Mouse (Mus musculus): ENCODE results near the gene Gm13283. TPM values are rescaled to one million over a fixed set of nuclear protein-coding genes. Genes with fewer than 3 reads are reported as not detected.
"Not testable (repeated sequence)": the region's sequence is repeated elsewhere in the genome, so short reads cannot be mapped to it uniquely, and the experiment has no call there.

The Gm13283 gene
- polyA plus RNA-seq, 1 experiment from 2014 or later, result 0.25 TPM

DNA sequence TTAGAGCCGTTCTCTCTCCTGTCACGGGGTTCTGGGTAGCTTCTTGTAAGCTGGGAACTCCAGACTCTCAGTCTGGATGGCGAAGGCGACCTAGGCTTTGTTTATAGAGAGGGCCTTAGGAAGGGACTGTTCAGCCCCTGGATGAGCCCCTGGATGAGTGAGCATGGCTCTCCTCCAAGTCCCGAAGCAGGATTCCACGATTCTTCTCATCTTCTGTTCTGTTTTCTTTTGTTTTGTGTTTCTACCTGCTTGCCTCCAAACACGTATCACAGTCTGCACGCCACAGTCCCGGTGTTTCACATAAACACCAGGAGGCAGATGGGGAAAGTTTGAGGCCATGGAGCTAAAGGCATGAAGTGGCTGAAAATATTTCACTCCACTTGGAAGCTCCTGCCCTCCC, 1.2 kb upstream of the Gm13283 start:
- H3K27ac ChIP-seq (ENCODE audit: low read length); H3K4me2 ChIP-seq (ENCODE audit: low read depth, low read length); ATAC-seq (replicated peaks; ENCODE audit: extremely low read depth, insufficient read depth, low FRiP score); H3K9me3 ChIP-seq (replicated peaks; ENCODE audit: control insufficient read depth, low read length); H3K4me1 ChIP-seq (ENCODE audit: control insufficient read depth, insufficient read depth, low read length); H3K4me3 ChIP-seq (ENCODE audit: low read length); H3K27me3 ChIP-seq (ENCODE audit: control insufficient read depth, insufficient read depth, low read length); H3K36me3 ChIP-seq (ENCODE audit: control insufficient read depth, insufficient read depth); H3K9ac ChIP-seq (ENCODE audit: low read length): not testable (repeated sequence)
- WGBS, result 84% methylated on average over 8 of the region's 9 CpGs

DNA sequence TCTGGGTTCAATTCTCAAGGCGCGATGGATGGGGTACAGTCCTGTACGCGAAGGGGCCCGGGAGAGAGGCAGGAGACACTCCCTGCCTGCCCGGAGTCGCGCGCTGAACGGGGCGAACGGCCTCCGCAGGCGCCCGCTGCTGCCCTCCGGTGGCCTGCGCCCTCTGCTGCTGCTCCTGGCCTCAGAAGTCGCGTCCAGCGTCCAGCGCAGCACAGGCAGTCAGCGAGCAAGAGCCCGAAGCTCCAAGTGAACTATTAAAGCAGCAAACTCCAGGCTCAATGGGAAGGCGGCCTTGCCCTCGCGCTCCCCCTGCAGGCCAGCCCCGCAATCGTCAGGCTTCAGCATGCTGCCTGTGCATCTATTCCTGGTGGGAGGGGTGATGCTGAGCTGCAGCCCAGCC, 512 bp downstream of the Gm13283 start:
- not testable (repeated sequence) for H3K9me3 ChIP-seq (replicated peaks; ENCODE audit: control insufficient read depth, low read length); H3K4me1 ChIP-seq (ENCODE audit: control insufficient read depth, insufficient read depth, low read length); H3K27me3 ChIP-seq (ENCODE audit: control insufficient read depth, insufficient read depth, low read length); H3K36me3 ChIP-seq (ENCODE audit: control insufficient read depth, insufficient read depth); H3K9ac ChIP-seq (ENCODE audit: low read length); ATAC-seq (replicated peaks; ENCODE audit: extremely low read depth, insufficient read depth, low FRiP score)
- under 1% methylated on average over 21 of the region's 28 CpGs for WGBS
- H3K27ac ChIP-seq (ENCODE audit: low read length), result peak overlapping the region; percentile 68
- H3K4me2 ChIP-seq (ENCODE audit: low read depth, low read length), result peak overlapping the region; percentile 49
- H3K4me3 ChIP-seq (ENCODE audit: low read length), result peak overlapping the region; percentile 40

DNA sequence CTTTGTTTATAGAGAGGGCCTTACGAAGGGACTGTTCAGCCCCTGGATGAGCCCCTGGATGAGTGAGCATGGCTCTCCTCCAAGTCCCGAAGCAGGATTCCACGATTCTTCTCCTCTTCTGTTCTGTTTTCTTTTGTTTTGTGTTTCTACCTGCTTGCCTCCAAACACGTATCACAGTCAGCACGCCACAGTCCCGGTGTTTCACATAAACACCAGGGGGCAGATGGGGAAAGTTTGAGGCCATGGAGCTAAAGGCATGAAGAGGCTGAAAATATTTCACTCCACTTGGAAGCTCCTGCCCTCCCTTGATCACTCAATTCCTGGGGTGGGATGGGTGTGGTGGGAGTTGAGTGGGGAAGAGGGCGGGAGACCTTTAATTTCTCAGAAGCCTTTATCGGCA, 1.9 kb downstream of the Gm13283 start:
- H3K27me3 ChIP-seq (ENCODE audit: control insufficient read depth, insufficient read depth, low read length); H3K27ac ChIP-seq (ENCODE audit: low read length); H3K4me3 ChIP-seq (ENCODE audit: low read length); ATAC-seq (replicated peaks; ENCODE audit: extremely low read depth, insufficient read depth, low FRiP score); H3K36me3 ChIP-seq (ENCODE audit: control insufficient read depth, insufficient read depth); H3K9me3 ChIP-seq (replicated peaks; ENCODE audit: control insufficient read depth, low read length); H3K4me2 ChIP-seq (ENCODE audit: low read depth, low read length); H3K9ac ChIP-seq (ENCODE audit: low read length); H3K4me1 ChIP-seq (ENCODE audit: control insufficient read depth, insufficient read depth, low read length): not testable (repeated sequence)
- WGBS, result 60% methylated on average over 6 of the region's 8 CpGs

GRCm38 (mm10) chr4:88762341-88762740, 2.4 kb downstream of the Gm13283 start:
- not testable (repeated sequence) for H3K9ac ChIP-seq (ENCODE audit: low read length); H3K27me3 ChIP-seq (ENCODE audit: control insufficient read depth, insufficient read depth, low read length); H3K9me3 ChIP-seq (replicated peaks; ENCODE audit: control insufficient read depth, low read length); ATAC-seq (replicated peaks; ENCODE audit: extremely low read depth, insufficient read depth, low FRiP score); H3K27ac ChIP-seq (ENCODE audit: low read length); H3K4me3 ChIP-seq (ENCODE audit: low read length); H3K4me1 ChIP-seq (ENCODE audit: control insufficient read depth, insufficient read depth, low read length); H3K36me3 ChIP-seq (ENCODE audit: control insufficient read depth, insufficient read depth)
- H3K4me2 ChIP-seq (ENCODE audit: low read depth, low read length), result peak overlapping the region; percentile 52; the same call in 1 of the 2 replicates
- WGBS, result 55% methylated on average over 8 of the region's 9 CpGs

- 2% methylated on average over 26 of the region's 42 CpGs for WGBS
- H3K36me3 ChIP-seq (ENCODE audit: control insufficient read depth, insufficient read depth); ATAC-seq (replicated peaks; ENCODE audit: extremely low read depth, insufficient read depth, low FRiP score); H3K9me3 ChIP-seq (replicated peaks; ENCODE audit: control insufficient read depth, low read length); H3K27me3 ChIP-seq (ENCODE audit: control insufficient read depth, insufficient read depth, low read length); H3K4me1 ChIP-seq (ENCODE audit: control insufficient read depth, insufficient read depth, low read length): not testable (repeated sequence)
- peak overlapping the region; percentile 38; the same call in 1 of the 2 replicates for H3K9ac ChIP-seq (ENCODE audit: low read length)
- H3K27ac ChIP-seq (ENCODE audit: low read length), result peak overlapping the region; percentile 61
- peak overlapping the region; percentile 32 for H3K4me3 ChIP-seq (ENCODE audit: low read length)
- peak overlapping the region; percentile 53 for H3K4me2 ChIP-seq (ENCODE audit: low read depth, low read length)
These were observed 3.6 kb downstream of the Gm13283 start for GRCm38 (mm10) chr4:88763384-88764018.

DNA sequence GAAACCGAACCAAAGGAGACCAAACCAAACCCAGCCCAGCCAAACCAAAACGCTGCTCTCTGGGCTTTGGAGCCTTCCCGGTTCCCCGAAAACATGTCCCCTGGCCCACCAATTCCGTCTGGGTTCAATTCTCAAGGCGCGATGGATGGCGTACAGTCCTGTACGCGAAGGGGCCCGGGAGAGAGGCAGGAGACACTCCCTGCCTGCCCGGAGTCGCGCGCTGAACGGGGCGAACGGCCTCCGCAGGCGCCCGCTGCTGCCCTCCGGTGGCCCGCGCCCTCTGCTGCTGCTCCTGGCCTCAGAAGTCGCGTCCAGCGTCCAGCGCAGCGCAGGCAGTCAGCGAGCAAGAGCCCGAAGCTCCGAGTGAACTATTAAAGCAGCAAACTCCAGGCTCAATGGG, 13.6 kb downstream of the Gm13283 start, which contains the start of gene Gm13290:
Gm13290 (plus strand) TSS at position 301 of the 400 bp plus-strand sequence.
- not testable (repeated sequence) for H3K4me1 ChIP-seq (ENCODE audit: control insufficient read depth, insufficient read depth, low read length); H3K36me3 ChIP-seq (ENCODE audit: control insufficient read depth, insufficient read depth); H3K4me2 ChIP-seq (ENCODE audit: low read depth, low read length); H3K27ac ChIP-seq (ENCODE audit: low read length); H3K9me3 ChIP-seq (replicated peaks; ENCODE audit: control insufficient read depth, low read length); ATAC-seq (replicated peaks; ENCODE audit: extremely low read depth, insufficient read depth, low FRiP score); H3K9ac ChIP-seq (ENCODE audit: low read length); H3K4me3 ChIP-seq (ENCODE audit: low read length); H3K27me3 ChIP-seq (ENCODE audit: control insufficient read depth, insufficient read depth, low read length)
- WGBS, result no CpG with 5 or more reads among the region's 32 CpGs

GRCm38 (mm10) chr4:88776622-88777021, 16.7 kb downstream of the Gm13283 start, which contains the start of gene Gm13289:
Gm13289 (plus strand) TSS chr4:88776922.
- not testable (repeated sequence) for H3K4me3 ChIP-seq (ENCODE audit: low read length); H3K27me3 ChIP-seq (ENCODE audit: control insufficient read depth, insufficient read depth, low read length); ATAC-seq (replicated peaks; ENCODE audit: extremely low read depth, insufficient read depth, low FRiP score); H3K4me2 ChIP-seq (ENCODE audit: low read depth, low read length); H3K27ac ChIP-seq (ENCODE audit: low read length); H3K9ac ChIP-seq (ENCODE audit: low read length); H3K4me1 ChIP-seq (ENCODE audit: control insufficient read depth, insufficient read depth, low read length); H3K36me3 ChIP-seq (ENCODE audit: control insufficient read depth, insufficient read depth); H3K9me3 ChIP-seq (replicated peaks; ENCODE audit: control insufficient read depth, low read length)
- no CpG with 5 or more reads among the region's 29 CpGs for WGBS

- H3K27ac ChIP-seq (ENCODE audit: low read length); H3K4me1 ChIP-seq (ENCODE audit: control insufficient read depth, insufficient read depth, low read length); H3K9ac ChIP-seq (ENCODE audit: low read length); H3K4me2 ChIP-seq (ENCODE audit: low read depth, low read length); H3K36me3 ChIP-seq (ENCODE audit: control insufficient read depth, insufficient read depth); ATAC-seq (replicated peaks; ENCODE audit: extremely low read depth, insufficient read depth, low FRiP score); H3K4me3 ChIP-seq (ENCODE audit: low read length); H3K27me3 ChIP-seq (ENCODE audit: control insufficient read depth, insufficient read depth, low read length); H3K9me3 ChIP-seq (replicated peaks; ENCODE audit: control insufficient read depth, low read length): not testable (repeated sequence)
- no CpG with 5 or more reads among the region's 29 CpGs for WGBS
These were observed 19.6 kb downstream of the Gm13283 start, which contains the start of gene Gm13272 for GRCm38 (mm10) chr4:88779550-88779949. Gm13272 (plus strand) TSS chr4:88779850.

GRCm38 (mm10) chr4:88780320-88780719, 20.4 kb downstream of the Gm13283 start:
- not testable (repeated sequence) for H3K9ac ChIP-seq (ENCODE audit: low read length); H3K9me3 ChIP-seq (replicated peaks; ENCODE audit: control insufficient read depth, low read length); H3K4me3 ChIP-seq (ENCODE audit: low read length); H3K36me3 ChIP-seq (ENCODE audit: control insufficient read depth, insufficient read depth); ATAC-seq (replicated peaks; ENCODE audit: extremely low read depth, insufficient read depth, low FRiP score); H3K4me2 ChIP-seq (ENCODE audit: low read depth, low read length); H3K27me3 ChIP-seq (ENCODE audit: control insufficient read depth, insufficient read depth, low read length); H3K4me1 ChIP-seq (ENCODE audit: control insufficient read depth, insufficient read depth, low read length); H3K27ac ChIP-seq (ENCODE audit: low read length)
- 41% methylated on average over 15 of the region's 18 CpGs for WGBS
